Mouse (Mus musculus) urinary bladder, adult 18-20 months (tissue): ENCODE data around the gene Shisa9.
"Not testable (repeated sequence)": the region's sequence is repeated elsewhere in the genome, so short reads cannot be mapped to it uniquely, and the experiment has no call there.

Experiments used
- DNase-seq, 2 experiments: peaks; one replicate each; pipeline ENCODE4 v3.0.0; 2022; ENCODE audit warnings: low spot score in 2 of 2, mixed read lengths in 2 of 2

Gene Shisa9

GRCm38 (mm10) chr16:11983616-11984270 lies at the start of gene Shisa9:
Shisa9 (plus strand) TSS chr16:11984113.
- DNase-seq, result peak; percentile 35 to 50

- DNase-seq, result peak; percentile 4 to 39
These were observed 43.4 kb upstream of the Shisa9 start for GRCm38 (mm10) chr16:11940477-11940876.

GRCm38 (mm10) chr16:11960691-11961090 lies 23.2 kb upstream of the Shisa9 start:
- no peak for DNase-seq

GRCm38 (mm10) chr16:11966041-11966440 lies 17.9 kb upstream of the Shisa9 start:
- DNase-seq, result no peak

- not testable (repeated sequence) for DNase-seq
These were observed 17.1 kb upstream of the Shisa9 start for GRCm38 (mm10) chr16:11966810-11967209.

- no peak for DNase-seq
These were observed 16.3 kb upstream of the Shisa9 start for GRCm38 (mm10) chr16:11967579-11967978.

- DNase-seq, result no peak
These were observed 10.2 kb upstream of the Shisa9 start for GRCm38 (mm10) chr16:11973707-11974106.

GRCm38 (mm10) chr16:11976737-11977136 lies 7.2 kb upstream of the Shisa9 start:
- no peak for DNase-seq

GRCm38 (mm10) chr16:11980764-11981163 lies 3.1 kb upstream of the Shisa9 start:
- peak; percentile 15 to 17 for DNase-seq

- no peak for DNase-seq
These were observed 752 bp upstream of the Shisa9 start for GRCm38 (mm10) chr16:11983106-11983615.

GRCm38 (mm10) chr16:11984271-11984791 lies 418 bp downstream of the Shisa9 start:
- DNase-seq, result peak; percentile 10 to 33

GRCm38 (mm10) chr16:11987056-11987455 lies 3.1 kb downstream of the Shisa9 start:
- DNase-seq, result no peak

GRCm38 (mm10) chr16:12005177-12005576 lies 21.3 kb downstream of the Shisa9 start:
- no peak for DNase-seq

GRCm38 (mm10) chr16:12010136-12010535 lies 26.2 kb downstream of the Shisa9 start:
- DNase-seq, result no peak

GRCm38 (mm10) chr16:12012747-12013146 lies 28.8 kb downstream of the Shisa9 start:
- DNase-seq, result no peak

- DNase-seq, result no peak
These were observed 30.6 kb downstream of the Shisa9 start for GRCm38 (mm10) chr16:12014523-12014922.

- DNase-seq, result no peak
These were observed 34.2 kb downstream of the Shisa9 start for GRCm38 (mm10) chr16:12017921-12018618.

GRCm38 (mm10) chr16:12020103-12020755 lies 36.3 kb downstream of the Shisa9 start:
- DNase-seq, result no peak

- DNase-seq, result peak in 1 of 2 experiments; percentile 55
These were observed 48.5 kb downstream of the Shisa9 start for GRCm38 (mm10) chr16:12032441-12032840.

GRCm38 (mm10) chr16:12034868-12035267 lies 51.0 kb downstream of the Shisa9 start:
- peak; percentile 31 to 57 for DNase-seq

- no peak for DNase-seq
These were observed 51.7 kb downstream of the Shisa9 start for GRCm38 (mm10) chr16:12035626-12036025.

- DNase-seq, result peak; percentile 16 to 27
These were observed 57.0 kb downstream of the Shisa9 start for GRCm38 (mm10) chr16:12040935-12041334.
